Mouse (Mus musculus) lung, embryonic 16.5 days (tissue): Measurements from ENCODE around the gene Disc1. TPM values are rescaled to one million over a fixed set of nuclear protein-coding genes. Genes with fewer than 3 reads are reported as not detected.

Experiments used
- ATAC-seq: fragments of 200-750 bp; cut with Nextera tagmentation; 2 replicates; pipeline ENCODE4 v1.8.0; 2017; ENCODE audit warnings: low read depth, mild to moderate bottlenecking, moderate library complexity
- H3K27ac ChIP-seq: fragments of 300-500 bp; sonication (generic); 2 replicates; pipeline ENCODE4 v1.5.1; 2014; ENCODE audit warnings: mild to moderate bottlenecking, control low read depth, low read length
- H3K27me3 ChIP-seq: fragments of 300-500 bp; sonication (generic); 2 replicates; pipeline ENCODE4 v1.6.1; 2014; ENCODE audit warnings: low read depth, low read length, mixed read lengths; ENCODE audit not compliant: control insufficient read depth, insufficient read depth
- H3K36me3 ChIP-seq: fragments of 300-500 bp; sonication (generic); 2 replicates; pipeline ENCODE4 v1.6.1; 2014; ENCODE audit warnings: low read length; ENCODE audit not compliant: control insufficient read depth, insufficient read depth
- H3K4me1 ChIP-seq: fragments of 300-500 bp; sonication (generic); replicated peaks from 2 replicates; pipeline ENCODE4 v1.6.1; 2014; ENCODE audit warnings: low read length, mixed read lengths; ENCODE audit not compliant: control insufficient read depth, insufficient read depth
- H3K4me2 ChIP-seq: fragments of 300-500 bp; sonication (generic); 2 replicates; pipeline ENCODE4 v1.6.1; 2014; ENCODE audit warnings: low read depth, low read length, control low read depth
- H3K4me3 ChIP-seq: fragments of 300-500 bp; sonication (generic); 2 replicates; pipeline ENCODE4 v1.5.1; 2014; ENCODE audit warnings: mild to moderate bottlenecking, low read length, control low read depth
- H3K9ac ChIP-seq: fragments of 300-500 bp; sonication (generic); 2 replicates; pipeline ENCODE4 v1.6.1; 2014; ENCODE audit warnings: low read length, control low read depth
- H3K9me3 ChIP-seq: fragments of 300-500 bp; sonication (generic); 2 replicates; pipeline ENCODE4 v1.6.1; 2016; ENCODE audit warnings: low read length; ENCODE audit not compliant: control insufficient read depth
- WGBS: fragments of 180-500 bp; shearing (Covaris S2); extraction: QIAGEN DNeasy Blood & Tissue Kit; methylation state at CpG from one replicate; pipeline ENCODE4 v1.1.7; 2014; 5-methylcytosine and 5-hydroxymethylcytosine counted together
- polyA plus RNA-seq: library from polyadenylated mRNA; unstranded; fragments of >200 nt; fragmentation: Nextera tagmentation; extraction: Ambion mirVana; gene quantifications from 2 replicates; pipeline ENCODE4 v1.2.1, GENCODE M21; 2015

The Disc1 gene
- polyA plus RNA-seq, 1 experiment from 2014 or later, result 2.6 TPM

DNA sequence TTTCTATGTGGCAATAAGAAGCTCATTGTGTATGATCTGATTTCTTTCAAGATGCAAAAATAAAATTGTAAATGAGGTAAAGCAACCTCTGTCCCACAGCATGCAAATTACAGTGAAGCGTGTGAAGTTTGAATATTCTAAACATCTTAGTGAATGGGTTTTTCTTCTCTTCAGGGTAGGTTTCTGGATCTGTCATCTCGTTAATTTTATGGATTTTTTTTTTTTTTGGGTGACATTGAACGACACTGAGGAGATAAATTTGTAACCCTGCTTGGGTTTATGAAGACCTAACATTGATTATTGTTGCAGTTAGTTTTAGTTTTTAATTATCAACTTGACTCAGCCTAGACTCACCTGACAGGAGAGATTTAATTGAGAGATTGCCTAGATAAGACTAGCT is 43.1 kb downstream of the Disc1 start:
- no peaks in the 10 kb centered on the region; the same call in none of the 2 replicates for H3K4me1 ChIP-seq
- no peak overlapping the region for H3K27ac ChIP-seq
- no peak overlapping the region for H3K4me2 ChIP-seq
- no peaks in the 10 kb centered on the region for H3K27me3 ChIP-seq
- no peak overlapping the region for H3K9ac ChIP-seq
- ATAC-seq, result no peak
- no peaks in the 10 kb centered on the region for H3K36me3 ChIP-seq
- 75% methylated on average over 3 of the region's 3 CpGs for WGBS
- H3K4me3 ChIP-seq, result no peak overlapping the region
- H3K9me3 ChIP-seq, result no peaks in the 10 kb centered on the region

DNA sequence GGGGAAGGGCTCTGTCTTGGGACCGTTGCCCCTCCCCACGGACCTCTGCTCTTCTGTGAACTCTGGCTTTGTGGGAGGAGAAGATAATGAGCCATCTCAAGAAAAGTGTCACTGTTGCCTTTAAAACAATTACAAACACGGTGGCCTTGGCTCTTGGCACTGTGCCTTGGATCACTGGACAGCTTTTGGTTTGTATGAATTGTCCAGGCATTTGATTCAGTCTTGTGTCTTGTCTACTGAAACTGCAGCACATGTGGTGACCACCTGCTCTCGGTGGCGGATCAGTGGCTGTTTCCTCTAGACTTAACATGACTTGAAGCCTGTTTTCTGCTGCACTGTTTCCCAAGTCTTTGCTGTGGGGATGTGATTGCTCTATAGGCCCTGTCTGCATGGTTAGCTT is 44.1 kb downstream of the Disc1 start:
- Histone ChIP-seq H3K4me2 (no peak overlapping the region), H3K9ac (no peak overlapping the region), H3K4me3 (no peak overlapping the region), H3K9me3 (no peaks in the 10 kb centered on the region), H3K27ac (no peak overlapping the region), H3K27me3 (no peaks in the 10 kb centered on the region), H3K4me1 (no peaks in the 10 kb centered on the region; the same call in none of the 2 replicates), H3K36me3 (no peaks in the 10 kb centered on the region)
- ATAC-seq, result no peak
- WGBS, result 58% methylated on average over 5 of the region's 5 CpGs

GRCm38 (mm10) chr8:125102303-125102702 is 48.3 kb downstream of the Disc1 start:
- no peak overlapping the region for H3K4me3 ChIP-seq
- ATAC-seq, result no peak
- no peak overlapping the region for H3K4me2 ChIP-seq
- H3K36me3 ChIP-seq, result no peaks in the 10 kb centered on the region
- H3K27ac ChIP-seq, result no peak overlapping the region
- H3K9me3 ChIP-seq, result no peaks in the 10 kb centered on the region
- no peaks in the 10 kb centered on the region; the same call in none of the 2 replicates for H3K4me1 ChIP-seq
- H3K27me3 ChIP-seq, result no peaks in the 10 kb centered on the region
- H3K9ac ChIP-seq, result no peak overlapping the region
- WGBS, result 37% methylated on average over 13 of the region's 13 CpGs

GRCm38 (mm10) chr8:125113171-125113570 is 59.2 kb downstream of the Disc1 start:
- Histone ChIP-seq H3K9me3 (no peaks in the 10 kb centered on the region), H3K9ac (no peak overlapping the region), H3K27me3 (no peaks in the 10 kb centered on the region), H3K4me3 (no peak overlapping the region), H3K27ac (no peak overlapping the region), H3K36me3 (no peaks in the 10 kb centered on the region), H3K4me1 (no peaks in the 10 kb centered on the region), H3K4me2 (no peak overlapping the region)
- WGBS, result 63% methylated on average over 9 of the region's 9 CpGs
- no peak for ATAC-seq

DNA sequence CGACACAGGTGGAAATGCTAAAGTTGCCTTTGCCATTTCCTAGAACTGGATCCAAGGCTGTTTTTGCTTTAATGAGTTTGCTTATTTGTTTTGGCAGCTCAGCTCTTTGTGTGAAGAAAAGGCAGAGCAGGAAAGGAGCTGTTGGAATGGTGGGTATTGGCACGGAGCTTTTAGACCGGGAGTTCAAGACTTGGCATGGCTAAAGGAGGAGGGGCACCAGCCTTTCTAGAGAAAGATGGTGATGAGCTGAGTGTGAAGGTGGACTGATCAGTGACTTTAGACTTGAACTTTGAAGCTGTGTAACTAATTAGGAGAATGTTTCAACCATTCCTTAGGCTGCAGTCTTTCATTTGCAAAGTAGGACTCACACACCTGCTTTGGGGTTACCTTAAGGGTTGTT is 59.8 kb downstream of the Disc1 start:
- Histone ChIP-seq H3K4me3 (no peak overlapping the region), H3K27me3 (no peaks in the 10 kb centered on the region), H3K27ac (no peak overlapping the region), H3K9ac (no peak overlapping the region), H3K9me3 (no peaks in the 10 kb centered on the region), H3K36me3 (no peaks in the 10 kb centered on the region), H3K4me1 (no peaks in the 10 kb centered on the region), H3K4me2 (no peak overlapping the region)
- ATAC-seq, result no peak
- 63% methylated on average over 3 of the region's 3 CpGs for WGBS

DNA sequence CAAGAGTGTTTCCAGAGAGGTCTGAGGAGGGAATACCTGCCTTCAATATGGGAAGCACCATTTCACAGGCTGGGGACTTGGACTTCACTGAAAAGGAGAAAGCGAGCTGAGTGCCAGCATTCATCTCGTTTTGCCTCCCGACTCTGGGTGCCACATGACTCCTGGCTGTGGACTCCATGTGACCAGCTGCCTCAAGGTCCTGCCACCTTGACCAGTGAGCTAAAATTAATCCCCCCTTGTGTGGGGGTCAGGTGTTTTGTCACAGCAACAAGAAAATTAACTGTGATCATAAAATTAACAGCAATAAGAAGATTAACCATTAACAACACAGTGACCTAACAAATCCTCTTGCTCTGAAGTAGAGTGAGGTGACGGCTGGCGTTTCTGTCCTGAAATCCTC is 61.3 kb downstream of the Disc1 start:
- Histone ChIP-seq H3K9ac (no peak overlapping the region), H3K27me3 (no peaks in the 10 kb centered on the region), H3K4me2 (no peak overlapping the region), H3K9me3 (no peaks in the 10 kb centered on the region), H3K27ac (no peak overlapping the region), H3K4me3 (no peak overlapping the region), H3K4me1 (no peaks in the 10 kb centered on the region), H3K36me3 (no peaks in the 10 kb centered on the region)
- no peak for ATAC-seq
- WGBS, result 73% methylated on average over 5 of the region's 5 CpGs

DNA sequence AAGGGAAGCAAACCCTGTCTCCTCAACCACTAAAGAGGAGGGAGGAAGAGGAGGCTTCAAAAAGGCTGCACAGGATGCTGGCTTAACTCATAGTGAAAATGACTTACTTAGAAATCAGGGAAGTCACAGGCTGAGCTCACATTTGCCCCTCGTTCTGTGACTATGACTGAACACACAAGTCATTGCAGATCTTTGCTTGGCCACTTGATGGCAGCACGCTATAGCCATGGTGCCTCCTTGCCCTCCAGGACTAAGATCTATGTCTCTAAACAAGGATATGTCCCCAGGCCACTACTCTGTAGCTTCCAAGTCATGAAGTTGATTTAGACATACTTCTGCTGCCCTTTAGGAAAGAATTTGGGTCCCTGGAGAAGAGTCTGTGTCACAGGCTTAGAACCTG is 62.6 kb downstream of the Disc1 start:
- peak; percentile 43 for ATAC-seq
- Histone ChIP-seq H3K27me3 (no peaks in the 10 kb centered on the region), H3K4me3 (no peak overlapping the region)

DNA sequence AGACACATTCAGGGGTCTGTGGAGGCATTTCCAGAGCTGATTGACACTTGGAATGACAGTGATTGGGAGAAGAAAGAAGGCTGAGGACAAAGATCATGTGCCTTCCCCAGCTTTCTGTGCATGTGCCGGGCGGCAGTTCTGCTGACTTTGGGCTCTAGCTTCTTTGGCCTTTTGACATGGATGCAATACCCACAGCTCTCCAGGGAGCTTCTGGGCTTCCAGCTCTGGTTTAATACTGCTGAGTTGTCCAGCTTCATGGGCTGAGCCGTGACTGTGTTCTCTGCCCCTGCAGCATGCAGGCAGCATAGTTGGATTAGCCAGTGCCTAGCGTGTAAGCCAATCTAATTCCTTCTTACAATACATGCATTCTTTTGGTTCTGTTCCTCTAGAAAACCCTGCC is 72.5 kb downstream of the Disc1 start:
- H3K36me3 ChIP-seq, result no peaks in the 10 kb centered on the region
- H3K4me3 ChIP-seq, result no peak overlapping the region
- no peak overlapping the region for H3K27ac ChIP-seq
- no peaks in the 10 kb centered on the region for H3K9me3 ChIP-seq
- H3K4me1 ChIP-seq, result peaks cover 5% of the 10 kb centered on the region; the same call in 1 of the 2 replicates
- no peaks in the 10 kb centered on the region for H3K27me3 ChIP-seq
- ATAC-seq, result no peak
- no peak overlapping the region for H3K9ac ChIP-seq
- 90% methylated on average over 4 of the region's 4 CpGs for WGBS
- H3K4me2 ChIP-seq, result no peak overlapping the region

More for the DNA sequence above, 62.6 kb downstream of the Disc1 start:
- H3K4me1 ChIP-seq, result no peaks in the 10 kb centered on the region
- H3K4me2 ChIP-seq, result no peak overlapping the region
- no peaks in the 10 kb centered on the region for H3K36me3 ChIP-seq
- H3K27ac ChIP-seq, result no peak overlapping the region
- no peaks in the 10 kb centered on the region for H3K9me3 ChIP-seq
- 9% methylated on average over 2 of the region's 2 CpGs for WGBS
- H3K9ac ChIP-seq, result no peak overlapping the region

- H3K27me3 ChIP-seq, result no peaks in the 10 kb centered on the region
- no peaks in the 10 kb centered on the region for H3K36me3 ChIP-seq
- no peak overlapping the region for H3K4me2 ChIP-seq
- H3K4me3 ChIP-seq, result no peak overlapping the region
- H3K9me3 ChIP-seq, result no peaks in the 10 kb centered on the region
- H3K9ac ChIP-seq, result no peak overlapping the region
- 83% methylated on average over 7 of the region's 7 CpGs for WGBS
- ATAC-seq, result no peak
- H3K4me1 ChIP-seq, result peaks cover 5% of the 10 kb centered on the region; the same call in 1 of the 2 replicates
- H3K27ac ChIP-seq, result no peak overlapping the region
These were observed 73.6 kb downstream of the Disc1 start for GRCm38 (mm10) chr8:125127621-125128020.

DNA sequence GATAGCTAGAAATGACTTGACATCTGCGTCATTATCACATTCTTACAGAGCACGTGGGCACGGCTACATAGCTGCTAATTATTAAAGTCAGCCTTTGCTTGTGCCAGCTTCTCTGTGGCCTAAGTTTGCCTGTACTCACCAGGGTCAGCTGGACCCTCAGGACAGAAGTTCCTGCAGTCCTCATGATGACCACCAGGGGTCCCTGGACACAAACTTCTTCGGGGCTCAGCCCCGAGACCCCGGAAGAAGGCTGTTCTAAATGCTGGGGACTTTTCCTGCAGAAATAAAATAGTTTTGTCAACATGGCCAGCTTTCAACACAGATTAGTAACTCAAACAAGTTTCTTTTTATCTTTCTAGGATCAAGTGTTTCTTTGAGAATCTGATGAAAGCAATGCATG is 74.3 kb downstream of the Disc1 start:
- Histone ChIP-seq H3K27me3 (no peaks in the 10 kb centered on the region), H3K36me3 (no peaks in the 10 kb centered on the region), H3K9ac (no peak overlapping the region), H3K9me3 (no peaks in the 10 kb centered on the region), H3K27ac (no peak overlapping the region), H3K4me3 (no peak overlapping the region), H3K4me2 (no peak overlapping the region), H3K4me1 (peaks cover 5% of the 10 kb centered on the region; the same call in 1 of the 2 replicates)
- ATAC-seq, result 0 out of 2 replicates have a peak, but pooled peaks have one; percentile 57
- WGBS, result 23% methylated on average over 6 of the region's 6 CpGs
